Comparison of ENCODE assay signal across 24 mouse cellular contexts in genomic region chr5:142956956-142957703, GRCm38 (mm10). TPM values are rescaled to one million over a fixed set of nuclear protein-coding genes. Genes with fewer than 3 reads are reported as not detected.
A peak's percentile ranks its signal among the peaks of the same experiment; 100 is the strongest.
DNase-seq lines count a peak whose midpoint lies in the region; TF ChIP-seq lines count a peak whose summit lies in the region.
"Had no signal": no experiment of that assay in that cellular context is flagged by ENCODE, and none has a peak within 500 bp of the region (broad histone marks: within the 10 kb centered on the region; RNA-seq: fewer than 3 reads in every experiment).

No protein-coding gene starts in this region.

- no peak overlapping the region for H3K4me3 ChIP-seq in ES-Bruce4 (ENCODE audit: low read depth, low read length)
- H3K4me3 ChIP-seq: embryonic facial prominence, embryonic 13.5 days; embryonic facial prominence, embryonic 15.5 days; erythroblast, embryonic 14.5 days; forebrain, embryonic 10.5 days; forebrain, embryonic 12.5 days had no signal

- no peak for TF ChIP-seq CTCF in ES-Bruce4 (IDR thresholded peaks at IDR 0.05; ENCODE audit: low read depth, low read length)

- no peak overlapping the region for H3K9ac ChIP-seq in ES-Bruce4 (ENCODE audit: low read depth, poor library complexity, severe bottlenecking)
- H3K9ac ChIP-seq: embryonic facial prominence, embryonic 13.5 days; embryonic facial prominence, embryonic 15.5 days; forebrain, embryonic 12.5 days had no signal

- no peak for TF ChIP-seq POLR2A in ES-Bruce4 (IDR thresholded peaks at IDR 0.05; ENCODE audit: insufficient read depth, low read length)

- peaks cover 8% of the 10 kb centered on the region for H3K4me1 ChIP-seq in ES-Bruce4 (ENCODE audit: control insufficient read depth, insufficient read depth, low read length)

- peak; percentile 93 for DNase-seq in R1 (ENCODE audit: low read depth, low spot score)
- DNase-seq in brain, adult 2 months (ENCODE audit: low read depth, low spot score), result peak; percentile 46
- no peak for DNase-seq in frontal cortex, postnatal 25 days (ENCODE audit: low spot score in 2 of 2)
- no peak for DNase-seq in spleen, adult 18-20 months
- no peak for DNase-seq in gastrocnemius, adult 18-20 months (ENCODE audit: low spot score)
- no peak for DNase-seq in thymus, postnatal 10 days (ENCODE audit: low spot score in 2 of 2)
- DNase-seq: adrenal gland, adult 8-10 months; adrenal gland, postnatal 14 days; adrenal gland, postnatal 36 days; cerebellum, adult 11 months; cerebellum, adult 18-20 months; cerebellum, adult 8-10 months; cerebellum, adult 9-11 months; cerebellum, postnatal 14 days; cerebellum, postnatal 36 days; embryo, embryonic 11 days had no signal

- no peak overlapping the region for H3K27ac ChIP-seq in ES-Bruce4 (ENCODE audit: insufficient read depth, low read length)
- H3K27ac ChIP-seq: embryonic facial prominence, embryonic 13.5 days; embryonic facial prominence, embryonic 15.5 days; forebrain, embryonic 10.5 days; forebrain, embryonic 12.5 days had no signal

- H3K36me3 ChIP-seq in ES-Bruce4 (ENCODE audit: control insufficient read depth, insufficient read depth, low read length, poor library complexity, severe bottlenecking), result no peaks in the 10 kb centered on the region
- H3K36me3 ChIP-seq: embryonic facial prominence, embryonic 13.5 days; embryonic facial prominence, embryonic 15.5 days; forebrain, embryonic 12.5 days; G1E had no signal

- no peaks in the 10 kb centered on the region for H3K27me3 ChIP-seq in ES-Bruce4 (ENCODE audit: control insufficient read depth, insufficient read depth, low read length, poor library complexity, severe bottlenecking)
- H3K27me3 ChIP-seq: embryonic facial prominence, embryonic 13.5 days; embryonic facial prominence, embryonic 15.5 days; Patski had no signal

- peak; percentile 61; the same call in 1 of the 2 replicates for TF ChIP-seq EP300 in ES-Bruce4 (IDR thresholded peaks at IDR 0.05; ENCODE audit: insufficient read depth, low read depth, low read length)

- no peaks in the 10 kb centered on the region for H3K9me3 ChIP-seq in ES-Bruce4 (replicated peaks; ENCODE audit: control insufficient read depth, insufficient read depth, low read length, poor library complexity, severe bottlenecking)
- H3K9me3 ChIP-seq: embryonic facial prominence, embryonic 13.5 days; embryonic facial prominence, embryonic 15.5 days; forebrain, embryonic 10.5 days; forebrain, embryonic 12.5 days had no signal

RNA-seq across cellular contexts. Expression of gene Fscn1, which starts 3.0 kb away (rescaled TPM):
- polyA plus RNA-seq in ES-Bruce4 (2011; ENCODE audit: insufficient read depth, insufficient read length, low read depth, missing spikeins), result 139 and 155 TPM in 2 replicates
- total RNA-seq in gastrocnemius, adult 18-20 months (2021), result 1 to 10 TPM; 3.7 to 8.5 TPM
- total RNA-seq: G1E had no signal
- polyA plus RNA-seq: G1E had no signal

RNA-seq across cellular contexts. Expression of gene Actb, which starts 50.6 kb away (rescaled TPM):
- 3,823 and 4,237 TPM in 2 replicates for polyA plus RNA-seq in ES-Bruce4 (2011; ENCODE audit: insufficient read depth, insufficient read length, low read depth, missing spikeins)
- total RNA-seq in gastrocnemius, adult 18-20 months (2021), result 100 to 1,000 TPM; 452 to 583 TPM

Comparison
In these comparisons a context has a peak if more than half of its experiments do, and no peak if none do; other contexts are left out.
1. DNase-seq: peak in R1 (single experiment) and brain, adult 2 months (single experiment); none in frontal cortex, postnatal 25 days (0 of 2), spleen, adult 18-20 months (0 of 2), gastrocnemius, adult 18-20 months (single experiment) and thymus, postnatal 10 days (0 of 2).